Mouse (Mus musculus): ENCODE results near the gene Vmn1r132. TPM values are rescaled to one million over a fixed set of nuclear protein-coding genes. Genes with fewer than 3 reads are reported as not detected.
"Not testable (repeated sequence)": the region's sequence is repeated elsewhere in the genome, so short reads cannot be mapped to it uniquely, and the experiment has no call there.

Vmn1r132 gene
- total RNA-seq (2021), result not detected
- long read RNA-seq, experiment 1, result 0 reads
- long read RNA-seq, experiment 2, result 0 reads

- not testable (repeated sequence) for DNase-seq (ENCODE audit: low spot score in 2 of 2); H3K4me3 ChIP-seq; H3K27ac ChIP-seq
Measured at GRCm38 (mm10) chr7:21613792-21614191, at the start of gene Vmn1r132. Vmn1r132 (plus strand) TSS chr7:21614092.

Other genes starting within 250 kb of the Vmn1r132 start
- gene Gm6882, start 181.3 kb upstream of the Vmn1r132 start, total RNA-seq (2021), result not detected
- gene Vmn1r130, start 102.3 kb upstream of the Vmn1r132 start, total RNA-seq (2021), result not detected
- gene Vmn1r131, start 68.0 kb upstream of the Vmn1r132 start, total RNA-seq (2021), result not detected
- gene Gm4175, start 147.4 kb downstream of the Vmn1r132 start, total RNA-seq (2021), result not detected
- not detected for gene Gm4177, start 182.6 kb downstream of the Vmn1r132 start, total RNA-seq (2021)
- gene Vmn1r135, start 218.3 kb downstream of the Vmn1r132 start, total RNA-seq (2021), result not detected
- not detected for gene Gm5725, start 230.2 kb downstream of the Vmn1r132 start, total RNA-seq (2021)